Mouse (Mus musculus): ENCODE measurements around the gene Mapk6. TPM values are rescaled to one million over a fixed set of nuclear protein-coding genes. Genes with fewer than 3 reads are reported as not detected.

Gene Mapk6
- total RNA-seq, 2 experiments from 2014 or later = 36.7 to 44.2 TPM

Other genes starting within 250 kb of the Mapk6 start
- 10 to 100 TPM in 1 of 2 experiments, 1 to 10 TPM in 1; 9.2 to 11.9 TPM for gene Myo5c, start 178.0 kb downstream of the Mapk6 start, total RNA-seq (2021)
- 10 to 100 TPM in 1 of 2 experiments, 1 to 10 TPM in 1; 7.9 to 11.2 TPM for gene Gnb5, start 103.7 kb downstream of the Mapk6 start, total RNA-seq (2021)
- not detected for gene Bcl2l10, start 62.2 kb downstream of the Mapk6 start, total RNA-seq (2021)
- gene Leo1, start 31.5 kb upstream of the Mapk6 start, total RNA-seq (2021) = 10 to 100 TPM; 23.7 to 25.6 TPM
- 10 to 100 TPM; 42.1 to 43.5 TPM for gene Tmod3, start 149.7 kb upstream of the Mapk6 start, total RNA-seq (2021)
- gene Tmod2, start 201.3 kb upstream of the Mapk6 start, total RNA-seq (2021) = 10 to 100 TPM; 11.7 to 14.2 TPM
- 10 to 100 TPM in 1 of 2 experiments, 1 to 10 TPM in 1; 9.9 to 10.7 TPM for gene Lysmd2, start 215.7 kb upstream of the Mapk6 start, total RNA-seq (2021)